Comparison of ENCODE assay signal across 31 mouse cellular contexts in the genomic region with DNA sequence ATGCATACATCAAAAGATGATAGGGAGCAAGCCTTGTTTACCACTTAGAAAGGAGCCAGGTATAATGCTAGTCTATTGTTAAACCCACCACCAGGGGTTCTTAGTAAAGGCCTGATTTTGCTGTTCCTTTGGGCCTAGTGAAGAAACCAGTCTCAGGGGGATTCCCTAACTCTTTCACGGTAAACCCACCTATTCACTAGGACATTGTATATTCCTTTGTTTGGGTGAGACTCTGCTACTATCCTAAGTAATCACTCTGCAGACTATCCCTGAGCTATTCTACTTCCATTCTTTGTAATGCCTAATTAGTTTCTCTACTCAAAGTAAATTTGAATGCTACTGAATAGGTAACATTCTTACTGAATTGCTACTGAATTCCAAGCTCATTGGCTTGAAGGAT.
"Had no signal": no experiment of that assay in that cellular context is flagged by ENCODE, and none has a peak within 500 bp of the region (broad histone marks: within the 10 kb centered on the region; RNA-seq: fewer than 3 reads in every experiment).

No protein-coding gene starts in this region.

- H3K9ac ChIP-seq: limb, embryonic 12.5 days; limb, embryonic 13.5 days; limb, embryonic 15.5 days; liver, embryonic 12.5 days; liver, embryonic 13.5 days; liver, embryonic 14.5 days; liver, embryonic 15.5 days; liver, postnatal 0 days; lung, embryonic 14.5 days; lung, embryonic 15.5 days; midbrain, embryonic 12.5 days; midbrain, embryonic 13.5 days; midbrain, embryonic 15.5 days had no signal

- H3K27ac ChIP-seq: left cerebral cortex, adult 2 months; limb, embryonic 10.5 days; limb, embryonic 12.5 days; limb, embryonic 13.5 days; limb, embryonic 15.5 days; liver, embryonic 12.5 days; liver, embryonic 13.5 days; liver, embryonic 14.5 days; liver, embryonic 15.5 days; lung, embryonic 15.5 days; macrophage; midbrain, embryonic 10.5 days; midbrain, embryonic 12.5 days; midbrain, embryonic 13.5 days; midbrain, embryonic 15.5 days had no signal

- H3K4me3 ChIP-seq: left cerebral cortex, adult 2 months; limb, embryonic 10.5 days; limb, embryonic 12.5 days; limb, embryonic 13.5 days; limb, embryonic 15.5 days; liver, embryonic 12.5 days; liver, embryonic 13.5 days; liver, embryonic 15.5 days; lung, embryonic 15.5 days; megakaryocyte, embryonic 14.5 days; midbrain, embryonic 10.5 days; midbrain, embryonic 12.5 days; midbrain, embryonic 13.5 days; midbrain, embryonic 15.5 days; myocyte had no signal

- H3K4me1 ChIP-seq: limb, embryonic 10.5 days; limb, embryonic 12.5 days; limb, embryonic 13.5 days; limb, embryonic 15.5 days; liver, embryonic 12.5 days; liver, embryonic 13.5 days; liver, embryonic 15.5 days; lung, embryonic 15.5 days; megakaryocyte, embryonic 14.5 days; midbrain, embryonic 10.5 days; midbrain, embryonic 12.5 days; midbrain, embryonic 13.5 days; midbrain, embryonic 15.5 days had no signal

- DNase-seq: left cerebral cortex, postnatal 4 days; liver; liver, embryonic 13.5 days; liver, postnatal 0 days; lung, adult 18-20 months; lung, adult 2 months; lung, embryonic 14.5 days; lung, postnatal 10 days; lung, postnatal 14 days; lung, postnatal 36 days; lung, postnatal 4 days; midbrain, embryonic 14.5 days had no signal

- H3K4me2 ChIP-seq: limb, embryonic 12.5 days; limb, embryonic 13.5 days; limb, embryonic 15.5 days; liver, embryonic 12.5 days; liver, embryonic 13.5 days; liver, embryonic 15.5 days; lung, embryonic 14.5 days; lung, embryonic 15.5 days; midbrain, embryonic 11.5 days; midbrain, embryonic 12.5 days; midbrain, embryonic 13.5 days; midbrain, embryonic 15.5 days had no signal

- ATAC-seq: liver, embryonic 12.5 days; liver, postnatal 0 days; lung, postnatal 0 days; midbrain, embryonic 13.5 days; midbrain, embryonic 15.5 days; midbrain, embryonic 16.5 days had no signal

- H3K27me3 ChIP-seq: limb, embryonic 12.5 days; limb, embryonic 13.5 days; limb, embryonic 15.5 days; liver, embryonic 12.5 days; liver, embryonic 13.5 days; liver, embryonic 15.5 days; lung, embryonic 15.5 days; megakaryocyte, embryonic 14.5 days; midbrain, embryonic 12.5 days; midbrain, embryonic 13.5 days; midbrain, embryonic 15.5 days had no signal

- H3K36me3 ChIP-seq: limb, embryonic 10.5 days; limb, embryonic 12.5 days; limb, embryonic 13.5 days; limb, embryonic 15.5 days; liver, embryonic 12.5 days; liver, embryonic 13.5 days; liver, embryonic 15.5 days; lung, embryonic 15.5 days; midbrain, embryonic 10.5 days; midbrain, embryonic 12.5 days; midbrain, embryonic 13.5 days; midbrain, embryonic 15.5 days had no signal

- H3K9me3 ChIP-seq: limb, embryonic 10.5 days; limb, embryonic 12.5 days; limb, embryonic 13.5 days; limb, embryonic 15.5 days; liver, embryonic 12.5 days; liver, embryonic 13.5 days; liver, embryonic 15.5 days; lung, embryonic 15.5 days; megakaryocyte, embryonic 14.5 days; midbrain, embryonic 10.5 days; midbrain, embryonic 12.5 days; midbrain, embryonic 13.5 days; midbrain, embryonic 15.5 days had no signal
